Mouse (Mus musculus) embryonic facial prominence, embryonic 11.5 days (tissue): ENCODE data around the gene Prkn. TPM values are rescaled to one million over a fixed set of nuclear protein-coding genes. Genes with fewer than 3 reads are reported as not detected.

ENCODE experiments used
- ATAC-seq: fragments of 200-750 bp; cut with Nextera tagmentation; replicated peaks from 2 replicates; pipeline ENCODE4 v1.8.0; 2017; ENCODE audit warnings: low read depth; ENCODE audit not compliant: insufficient number of reproducible peaks, low FRiP score, low TSS enrichment
- DNase-seq: peaks from one replicate; pipeline ENCODE4 v3.0.0-alpha.2; 2015; ENCODE audit warnings: low spot score
- H3K27ac ChIP-seq: fragments of 300-500 bp; sonication (generic); replicated peaks from 2 replicates; pipeline ENCODE4 v1.5.1; 2014; ENCODE audit warnings: mild to moderate bottlenecking, low read depth, low read length, control low read depth
- H3K27me3 ChIP-seq: fragments of 300-500 bp; sonication (generic); 2 replicates; pipeline ENCODE4 v1.6.1; 2014; ENCODE audit warnings: mild to moderate bottlenecking, low read length, moderate library complexity, mixed read lengths; ENCODE audit not compliant: control insufficient read depth, insufficient read depth
- H3K36me3 ChIP-seq: fragments of 300-500 bp; sonication (generic); replicated peaks from 2 replicates; pipeline ENCODE4 v1.6.1; 2014; ENCODE audit warnings: low read depth, mild to moderate bottlenecking, low read length, moderate library complexity, mixed read lengths; ENCODE audit not compliant: control insufficient read depth, insufficient read depth
- H3K4me1 ChIP-seq: fragments of 300-500 bp; sonication (generic); 2 replicates; pipeline ENCODE4 v1.6.1; 2014; ENCODE audit warnings: low read length, mixed read lengths; ENCODE audit not compliant: control insufficient read depth, insufficient read depth
- H3K4me2 ChIP-seq: fragments of 300-500 bp; sonication (generic); 2 replicates; pipeline ENCODE4 v1.6.1; 2014; ENCODE audit warnings: low read depth, mild to moderate bottlenecking, control low read depth, low read length, moderate library complexity
- H3K4me3 ChIP-seq: fragments of 300-500 bp; sonication (generic); 2 replicates; pipeline ENCODE4 v1.5.1; 2014; ENCODE audit warnings: low read depth, low read length, control low read depth
- H3K9ac ChIP-seq: fragments of 300-500 bp; sonication (generic); replicated peaks from 2 replicates; pipeline ENCODE4 v1.6.1; 2014; ENCODE audit warnings: mild to moderate bottlenecking, control low read depth, low read length
- H3K9me3 ChIP-seq: fragments of 300-500 bp; sonication (generic); replicated peaks from 2 replicates; pipeline ENCODE4 v1.6.1; 2016; ENCODE audit warnings: mild to moderate bottlenecking, low read length, inconsistent platforms, mixed read lengths; ENCODE audit not compliant: control insufficient read depth
- WGBS: fragments of 180-500 bp; shearing (Covaris S2); extraction: QIAGEN DNeasy Blood & Tissue Kit; methylation state at CpG from one replicate; pipeline ENCODE4 v1.1.7; 2014; 5-methylcytosine and 5-hydroxymethylcytosine counted together
- polyA plus RNA-seq: library from polyadenylated mRNA; unstranded; fragments of >200 nt; fragmentation: Nextera tagmentation; extraction: Ambion mirVana; gene quantifications from 2 replicates; pipeline ENCODE4 v1.2.1, GENCODE M21; 2014

Prkn gene
- polyA plus RNA-seq, 1 experiment from 2014 or later: 0.97 TPM

DNA sequence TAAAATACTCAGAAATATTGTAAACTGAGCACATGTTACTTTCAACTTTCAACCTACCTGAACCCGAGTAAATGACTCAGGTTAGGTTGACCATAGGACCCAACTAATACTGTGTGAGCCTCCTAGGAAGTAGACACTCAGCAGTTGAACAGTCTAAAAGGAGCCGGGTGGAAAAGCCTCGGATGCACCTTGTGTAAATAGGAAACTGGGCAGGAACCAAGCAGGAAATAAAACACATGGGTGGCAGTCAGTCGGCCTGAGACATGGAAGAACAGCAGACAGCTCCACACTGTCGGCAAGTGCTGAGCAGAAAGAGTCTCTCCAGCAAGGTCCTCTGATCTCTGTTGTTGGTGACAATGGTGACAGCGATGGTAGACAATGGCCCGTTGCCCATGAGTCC lies 676.0 kb downstream of the Prkn start:
- no peak for ATAC-seq
- Histone ChIP-seq H3K27me3 (no peaks in the 10 kb centered on the region), H3K9ac (no peak overlapping the region), H3K27ac (no peak overlapping the region), H3K4me2 (no peak overlapping the region), H3K4me1 (no peaks in the 10 kb centered on the region), H3K36me3 (no peaks in the 10 kb centered on the region), H3K4me3 (no peak overlapping the region), H3K9me3 (no peaks in the 10 kb centered on the region)
- WGBS: 90% methylated on average over 7 of the region's 7 CpGs
- no peak for DNase-seq

DNA sequence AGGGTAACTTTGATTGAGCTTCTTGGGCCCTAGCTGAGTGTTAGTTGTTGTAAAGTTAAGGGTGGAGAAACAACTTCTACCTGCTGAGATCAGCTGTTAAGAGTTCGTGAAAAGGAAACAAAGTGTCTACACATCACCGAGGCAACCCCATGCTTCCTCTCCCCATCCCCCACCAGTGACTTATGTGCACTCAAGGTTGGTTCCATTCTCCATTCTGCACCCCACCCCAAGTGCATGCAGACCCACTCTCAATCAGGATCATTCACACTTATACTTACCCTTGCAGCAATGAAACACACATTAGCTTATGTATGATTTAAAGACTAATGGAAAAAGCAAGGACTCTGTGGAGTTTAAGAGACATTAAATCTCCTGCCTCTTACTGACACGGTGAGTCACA lies 691.9 kb downstream of the Prkn start:
- no peak overlapping the region for H3K4me3 ChIP-seq
- no peak overlapping the region for H3K27ac ChIP-seq
- no peak for ATAC-seq
- no peaks in the 10 kb centered on the region for H3K9me3 ChIP-seq
- WGBS: 36% methylated on average over 3 of the region's 3 CpGs
- no peaks in the 10 kb centered on the region for H3K27me3 ChIP-seq
- H3K36me3 ChIP-seq: no peaks in the 10 kb centered on the region
- no peak overlapping the region for H3K4me2 ChIP-seq
- H3K4me1 ChIP-seq: no peaks in the 10 kb centered on the region
- no peak overlapping the region for H3K9ac ChIP-seq
- DNase-seq: no peak

GRCm38 (mm10) chr17:11532748-11533147 lies 692.6 kb downstream of the Prkn start:
- H3K4me2 ChIP-seq: no peak overlapping the region
- H3K27ac ChIP-seq: no peak overlapping the region
- ATAC-seq: no peak

DNA sequence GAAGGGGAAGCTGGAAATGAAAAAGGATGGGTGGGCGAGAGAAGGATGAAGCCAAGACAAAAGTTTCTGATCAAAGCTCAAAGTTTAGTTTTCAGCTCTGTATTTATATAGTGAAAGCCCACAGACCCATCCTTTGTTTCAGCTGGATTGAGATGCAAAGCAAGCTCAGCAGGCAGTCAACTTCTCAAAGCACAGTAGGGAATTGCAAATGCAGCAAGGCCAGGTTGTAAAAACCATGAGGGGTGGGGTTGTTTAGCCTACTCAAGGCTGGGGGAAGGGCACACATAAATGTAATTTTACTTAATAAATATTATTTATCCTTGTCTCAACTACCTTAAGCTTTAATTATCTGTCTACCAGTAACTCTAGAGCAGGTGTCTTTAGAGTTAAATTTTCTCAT lies 693.7 kb downstream of the Prkn start:
- Histone ChIP-seq H3K27me3 (no peaks in the 10 kb centered on the region), H3K4me2 (no peak overlapping the region), H3K4me3 (no peak overlapping the region), H3K27ac (no peak overlapping the region), H3K9me3 (no peaks in the 10 kb centered on the region), H3K9ac (no peak overlapping the region), H3K4me1 (no peaks in the 10 kb centered on the region), H3K36me3 (no peaks in the 10 kb centered on the region)
- ATAC-seq: no peak
- no peak for DNase-seq
- 52% methylated on average over 1 of the region's 1 CpGs for WGBS

More at GRCm38 (mm10) chr17:11532748-11533147, 692.6 kb downstream of the Prkn start:
- DNase-seq: no peak
- no peak overlapping the region for H3K4me3 ChIP-seq
- H3K9ac ChIP-seq: no peak overlapping the region
- no peaks in the 10 kb centered on the region for H3K27me3 ChIP-seq
- no peaks in the 10 kb centered on the region for H3K4me1 ChIP-seq
- no peaks in the 10 kb centered on the region for H3K9me3 ChIP-seq
- WGBS: 32% methylated on average over 2 of the region's 2 CpGs
- H3K36me3 ChIP-seq: no peaks in the 10 kb centered on the region

DNA sequence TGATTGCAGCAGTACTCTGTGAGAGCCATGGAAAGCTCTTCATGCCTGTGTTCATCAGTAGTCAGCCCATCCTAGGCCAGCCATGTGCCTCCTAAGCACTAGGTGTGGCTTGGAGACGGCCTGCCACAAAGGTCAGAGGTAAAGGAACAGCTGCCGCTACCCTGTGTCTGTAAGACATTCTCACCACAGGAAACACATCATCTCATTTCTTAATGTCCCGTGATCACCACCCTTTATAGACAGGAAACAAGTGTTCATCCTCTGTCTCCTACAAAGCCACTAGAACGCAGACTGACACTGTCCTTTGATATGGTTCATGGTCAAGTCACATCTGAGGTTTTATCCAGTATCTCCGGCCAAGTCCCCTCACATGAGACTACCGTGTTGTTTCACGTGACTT lies 698.6 kb downstream of the Prkn start:
- no peaks in the 10 kb centered on the region for H3K9me3 ChIP-seq
- ATAC-seq (no peak), DNase-seq (no peak)
- H3K4me1 ChIP-seq: no peaks in the 10 kb centered on the region
- no peaks in the 10 kb centered on the region for H3K27me3 ChIP-seq
- H3K4me2 ChIP-seq: no peak overlapping the region
- no peaks in the 10 kb centered on the region for H3K36me3 ChIP-seq
- H3K4me3 ChIP-seq: no peak overlapping the region
- H3K9ac ChIP-seq: no peak overlapping the region
- WGBS: 91% methylated on average over 7 of the region's 7 CpGs
- no peak overlapping the region for H3K27ac ChIP-seq

- no peaks in the 10 kb centered on the region for H3K9me3 ChIP-seq
- no peak overlapping the region for H3K4me2 ChIP-seq
- H3K27me3 ChIP-seq: no peaks in the 10 kb centered on the region
- no peaks in the 10 kb centered on the region for H3K36me3 ChIP-seq
- ATAC-seq (no peak), DNase-seq (no peak)
- no peak overlapping the region for H3K9ac ChIP-seq
- no peak overlapping the region for H3K27ac ChIP-seq
- H3K4me1 ChIP-seq: no peaks in the 10 kb centered on the region
- WGBS: 70% methylated on average over 4 of the region's 4 CpGs
- H3K4me3 ChIP-seq: no peak overlapping the region
These were observed 701.9 kb downstream of the Prkn start for GRCm38 (mm10) chr17:11541928-11542623.

DNA sequence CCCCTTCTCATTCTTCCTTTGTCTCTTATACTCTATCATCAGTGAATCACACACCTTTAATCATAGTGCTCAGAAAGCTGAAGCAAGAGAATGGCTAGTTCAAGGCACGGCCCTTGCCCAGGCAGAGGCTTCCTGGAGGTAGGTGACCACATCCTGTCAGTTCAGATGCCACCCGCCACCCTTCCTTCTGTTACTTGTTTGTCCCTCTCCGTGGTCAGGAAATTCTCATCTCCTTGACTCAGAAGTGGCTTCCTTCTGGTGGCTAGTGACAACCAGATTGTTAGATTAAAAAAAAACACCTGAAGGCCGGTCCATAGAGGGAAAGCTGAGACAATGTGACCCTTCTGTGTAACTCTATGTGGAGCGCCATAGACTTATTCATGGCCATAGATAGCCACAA lies 710.4 kb downstream of the Prkn start:
- Histone ChIP-seq H3K36me3 (no peaks in the 10 kb centered on the region), H3K27me3 (no peaks in the 10 kb centered on the region), H3K4me1 (no peaks in the 10 kb centered on the region), H3K9me3 (no peaks in the 10 kb centered on the region), H3K4me3 (no peak overlapping the region), H3K4me2 (no peak overlapping the region), H3K27ac (no peak overlapping the region), H3K9ac (no peak overlapping the region)
- 85% methylated on average over 5 of the region's 5 CpGs for WGBS
- DNase-seq: no peak
- ATAC-seq: no peak

DNA sequence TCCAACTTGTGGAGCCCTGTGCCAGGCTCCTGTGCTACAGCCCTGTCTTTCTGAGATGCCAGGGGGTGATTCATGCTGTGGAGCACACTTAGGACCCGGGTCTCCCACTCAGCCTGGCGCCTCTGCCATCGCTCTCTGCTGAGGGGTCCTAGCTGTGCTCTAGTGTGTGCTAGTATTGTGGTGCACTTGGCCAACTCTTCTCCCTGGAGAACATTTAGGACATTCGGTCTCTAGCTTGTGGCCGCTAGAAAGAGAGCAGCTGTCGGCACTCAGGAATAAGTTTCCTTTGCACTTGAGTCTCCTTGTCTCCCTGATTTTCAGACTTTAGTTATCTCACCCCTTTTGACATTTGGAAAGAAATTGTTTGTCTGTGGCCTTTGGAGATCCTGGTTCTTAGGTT lies 725.5 kb downstream of the Prkn start:
- Histone ChIP-seq H3K4me3 (no peak overlapping the region), H3K4me2 (no peak overlapping the region), H3K27me3 (no peaks in the 10 kb centered on the region), H3K27ac (no peak overlapping the region), H3K9ac (no peak overlapping the region), H3K4me1 (no peaks in the 10 kb centered on the region), H3K36me3 (no peaks in the 10 kb centered on the region), H3K9me3 (no peaks in the 10 kb centered on the region)
- no peak for DNase-seq
- WGBS: 83% methylated on average over 6 of the region's 6 CpGs
- ATAC-seq: no peak
